Mouse (Mus musculus) inflammation-experienced regulatory T-cells, adult 6 months (primary cell): ENCODE measurements around the gene Cluap1. TPM values are rescaled to one million over a fixed set of nuclear protein-coding genes. Genes with fewer than 3 reads are reported as not detected.

Experiments
- ATAC-seq: one replicate; pipeline ENCODE4 v1.8.0; 2017
- polyA plus RNA-seq, 3 experiments: library from polyadenylated mRNA; unstranded; fragments of 100-300 nt; shearing (Covaris generic); gene quantifications; one replicate each; pipeline ENCODE4 v1.2.1; 2017

Cluap1 gene
- 10 to 100 TPM; 24.9 to 44.3 (median 33.9) TPM for polyA plus RNA-seq

GRCm38 (mm10) chr16:3908537-3909111, at the start of gene Cluap1, which contains the start of gene 1700037C18Rik:
Cluap1 (plus strand) TSS chr16:3908801.
1700037C18Rik (minus strand) TSS chr16:3908689.
- ATAC-seq, result peak; percentile 84

GRCm38 (mm10) chr16:3859254-3859653, 49.3 kb upstream of the Cluap1 start:
- no peak for ATAC-seq

- no peak for ATAC-seq
Observed at GRCm38 (mm10) chr16:3871815-3872214, 36.8 kb upstream of the Cluap1 start.

GRCm38 (mm10) chr16:3872216-3873047, 36.2 kb upstream of the Cluap1 start, which contains the start of gene Naa60:
Naa60 (plus strand) TSS chr16:3872375.
- peak; percentile 94 for ATAC-seq

- ATAC-seq, result no peak
Observed at GRCm38 (mm10) chr16:3876346-3876745, 32.3 kb upstream of the Cluap1 start.

GRCm38 (mm10) chr16:3884201-3885064, 24.2 kb upstream of the Cluap1 start, which contains the start of the genes Zfp597 and Gm20695:
Zfp597 (minus strand) TSS chr16:3884561.
Gm20695 (plus strand) TSS chr16:3884648.
- ATAC-seq, result peak; percentile 96

GRCm38 (mm10) chr16:3885065-3885670, 23.4 kb upstream of the Cluap1 start:
- ATAC-seq, result no peak

- ATAC-seq, result no peak
Observed at GRCm38 (mm10) chr16:3891621-3892295, 16.8 kb upstream of the Cluap1 start.

- ATAC-seq, result no peak
Observed at GRCm38 (mm10) chr16:3893739-3894138, 14.9 kb upstream of the Cluap1 start.

GRCm38 (mm10) chr16:3895173-3895792, 13.3 kb upstream of the Cluap1 start:
- peak; percentile 93 for ATAC-seq

GRCm38 (mm10) chr16:3896046-3896445, 12.6 kb upstream of the Cluap1 start:
- ATAC-seq, result peak; percentile 36

- ATAC-seq, result no peak
Observed at GRCm38 (mm10) chr16:3896553-3896952, 12.0 kb upstream of the Cluap1 start.

GRCm38 (mm10) chr16:3907471-3907870, 1.1 kb upstream of the Cluap1 start:
- ATAC-seq, result no peak

- ATAC-seq, result peak; percentile 35
Observed at GRCm38 (mm10) chr16:3909118-3909517, 517 bp downstream of the Cluap1 start.

- no peak for ATAC-seq
Observed at GRCm38 (mm10) chr16:3920756-3921155, 12.2 kb downstream of the Cluap1 start.

- no peak for ATAC-seq
Observed at GRCm38 (mm10) chr16:3923515-3923914, 14.9 kb downstream of the Cluap1 start.

- no peak for ATAC-seq
Observed at GRCm38 (mm10) chr16:3923966-3924365, 15.4 kb downstream of the Cluap1 start.

- ATAC-seq, result no peak
Observed at GRCm38 (mm10) chr16:3928582-3928981, 20.0 kb downstream of the Cluap1 start.

GRCm38 (mm10) chr16:3929151-3929550, 20.6 kb downstream of the Cluap1 start:
- no peak for ATAC-seq

GRCm38 (mm10) chr16:3933536-3933935, 24.9 kb downstream of the Cluap1 start:
- ATAC-seq, result no peak

- ATAC-seq, result no peak
Observed at GRCm38 (mm10) chr16:3934091-3934490, 25.5 kb downstream of the Cluap1 start.
